Mouse (Mus musculus) heart, embryonic 11.5 days (tissue): Measurements from ENCODE around the gene Npb. TPM values are rescaled to one million over a fixed set of nuclear protein-coding genes. Genes with fewer than 3 reads are reported as not detected.

Source experiments
- ATAC-seq: fragments of 200-750 bp; cut with Nextera tagmentation; replicated peaks from 2 replicates; pipeline ENCODE4 v1.8.0; 2017; ENCODE audit warnings: moderate library complexity; ENCODE audit not compliant: insufficient number of reproducible peaks, low FRiP score, low TSS enrichment
- H3K27ac ChIP-seq: fragments of 300-500 bp; sonication (generic); 2 replicates; pipeline ENCODE4 v1.5.1; 2014; ENCODE audit warnings: mild to moderate bottlenecking, low read depth, low read length
- H3K27me3 ChIP-seq: fragments of 300-500 bp; sonication (generic); 2 replicates; pipeline ENCODE4 v1.6.1; 2014; ENCODE audit warnings: mild to moderate bottlenecking, low read length, mixed read lengths; ENCODE audit not compliant: control insufficient read depth, insufficient read depth
- H3K36me3 ChIP-seq: fragments of 300-500 bp; sonication (generic); 2 replicates; pipeline ENCODE4 v1.6.1; 2014; ENCODE audit warnings: mild to moderate bottlenecking, low read length, moderate library complexity, mixed read lengths; ENCODE audit not compliant: control insufficient read depth, insufficient read depth
- H3K4me1 ChIP-seq: fragments of 300-500 bp; sonication (generic); 2 replicates; pipeline ENCODE4 v1.6.1; 2014; ENCODE audit warnings: low read length; ENCODE audit not compliant: control insufficient read depth, insufficient read depth
- H3K4me2 ChIP-seq: fragments of 300-500 bp; sonication (generic); 2 replicates; pipeline ENCODE4 v1.6.1; 2014; ENCODE audit warnings: mild to moderate bottlenecking, moderate library complexity
- H3K4me3 ChIP-seq: fragments of 300-500 bp; sonication (generic); 2 replicates; pipeline ENCODE4 v1.5.1; 2014; ENCODE audit warnings: low read depth, low read length
- H3K9ac ChIP-seq: fragments of 300-500 bp; sonication (generic); 2 replicates; pipeline ENCODE4 v1.6.1; 2014; ENCODE audit warnings: mild to moderate bottlenecking, low read depth, low read length, moderate library complexity
- H3K9me3 ChIP-seq: fragments of 300-500 bp; sonication (generic); replicated peaks from 2 replicates; pipeline ENCODE4 v1.6.1; 2016; ENCODE audit warnings: low read length; ENCODE audit not compliant: control insufficient read depth
- WGBS: fragments of 180-500 bp; shearing (Covaris S2); extraction: QIAGEN DNeasy Blood & Tissue Kit; methylation state at CpG from one replicate; pipeline ENCODE4 v1.1.7; 2014; ENCODE audit not compliant: insufficient replicate concordance; 5-methylcytosine and 5-hydroxymethylcytosine counted together
- polyA plus RNA-seq: library from polyadenylated mRNA; unstranded; fragments of >200 nt; fragmentation: Nextera tagmentation; extraction: Ambion mirVana; gene quantifications from 2 replicates; pipeline ENCODE4 v1.2.1, GENCODE M21; 2014

Npb gene
- polyA plus RNA-seq, 1 experiment from 2014 or later: 8.8 TPM

GRCm38 (mm10) chr11:120630881-120631725, 22.8 kb downstream of the Npb start:
- H3K36me3 ChIP-seq: peaks cover 9% of the 10 kb centered on the region; the same call in 1 of the 2 replicates
- peak overlapping the region; percentile 91 for H3K4me2 ChIP-seq
- 28% methylated on average over 7 of the region's 7 CpGs for WGBS
- no peak for ATAC-seq
- H3K4me1 ChIP-seq: peaks cover 36% of the 10 kb centered on the region
- H3K27ac ChIP-seq: peak overlapping the region; percentile 83
- H3K9me3 ChIP-seq: no peaks in the 10 kb centered on the region
- no peaks in the 10 kb centered on the region for H3K27me3 ChIP-seq
- H3K9ac ChIP-seq: peak overlapping the region; percentile 69
- peak overlapping the region; percentile 92 for H3K4me3 ChIP-seq

- H3K9ac ChIP-seq: peak overlapping the region; percentile 90
- no peak for ATAC-seq
- WGBS: 64% methylated on average over 4 of the region's 4 CpGs
- H3K4me1 ChIP-seq: peaks cover 36% of the 10 kb centered on the region
- peaks cover 9% of the 10 kb centered on the region; the same call in 1 of the 2 replicates for H3K36me3 ChIP-seq
- peak overlapping the region; percentile 92 for H3K4me3 ChIP-seq
- H3K27ac ChIP-seq: peak overlapping the region; percentile 94
- H3K27me3 ChIP-seq: no peaks in the 10 kb centered on the region
- no peaks in the 10 kb centered on the region for H3K9me3 ChIP-seq
- peak overlapping the region; percentile 91 for H3K4me2 ChIP-seq
Measured at GRCm38 (mm10) chr11:120631726-120632448, 23.6 kb downstream of the Npb start.

GRCm38 (mm10) chr11:120632559-120633519, 24.6 kb downstream of the Npb start:
- Histone ChIP-seq H3K36me3 (peaks cover 9% of the 10 kb centered on the region; the same call in 1 of the 2 replicates), H3K9ac (peak overlapping the region; percentile 90), H3K4me1 (peaks cover 36% of the 10 kb centered on the region), H3K9me3 (no peaks in the 10 kb centered on the region), H3K27ac (peak overlapping the region; percentile 94), H3K4me3 (peak overlapping the region; percentile 92), H3K27me3 (no peaks in the 10 kb centered on the region), H3K4me2 (peak overlapping the region; percentile 91)
- peak; percentile 81 for ATAC-seq
- WGBS: under 1% methylated on average over 90 of the region's 116 CpGs

- WGBS: 9% methylated on average over 58 of the region's 58 CpGs
- H3K9me3 ChIP-seq: no peaks in the 10 kb centered on the region
- peak within 1 kb of the TSS; percentile 91 for H3K4me2 ChIP-seq
- H3K9ac ChIP-seq: peak within 1 kb of the TSS; percentile 90
- no peaks in the 10 kb centered on the region for H3K27me3 ChIP-seq
- peak within 1 kb of the TSS; percentile 94 for H3K27ac ChIP-seq
- H3K36me3 ChIP-seq: peaks cover 7% of the 10 kb centered on the region; the same call in 1 of the 2 replicates
- peaks cover 36% of the 10 kb centered on the region for H3K4me1 ChIP-seq
- peak within 1 kb of the TSS; percentile 92 for H3K4me3 ChIP-seq
- ATAC-seq: peak; percentile 85
Measured at GRCm38 (mm10) chr11:120633520-120634343, 25.5 kb downstream of the Npb start, which contains the start of gene Mafg. Gene Mafg, minus strand, starts transcription at chr11:120633600.

- no peak overlapping the region for H3K27ac ChIP-seq
- 79% methylated on average over 5 of the region's 5 CpGs for WGBS
- H3K4me1 ChIP-seq: peaks cover 28% of the 10 kb centered on the region
- no peak overlapping the region for H3K4me2 ChIP-seq
- no peaks in the 10 kb centered on the region for H3K27me3 ChIP-seq
- H3K4me3 ChIP-seq: no peak overlapping the region
- H3K9ac ChIP-seq: no peak overlapping the region
- H3K36me3 ChIP-seq: no peaks in the 10 kb centered on the region
- no peaks in the 10 kb centered on the region for H3K9me3 ChIP-seq
- ATAC-seq: no peak
Measured at GRCm38 (mm10) chr11:120634810-120635209, 26.5 kb downstream of the Npb start.

GRCm38 (mm10) chr11:120641255-120641654, 33.0 kb downstream of the Npb start:
- Histone ChIP-seq H3K4me3 (no peak overlapping the region), H3K27me3 (peaks cover 9% of the 10 kb centered on the region; the same call in 1 of the 2 replicates), H3K4me1 (peaks cover 12% of the 10 kb centered on the region; the same call in 1 of the 2 replicates), H3K36me3 (no peaks in the 10 kb centered on the region), H3K4me2 (no peak overlapping the region), H3K27ac (no peak overlapping the region), H3K9me3 (no peaks in the 10 kb centered on the region), H3K9ac (no peak overlapping the region)
- ATAC-seq: no peak
- 51% methylated on average over 9 of the region's 9 CpGs for WGBS

GRCm38 (mm10) chr11:120641869-120642268, 33.6 kb downstream of the Npb start:
- no peak for ATAC-seq
- no peak overlapping the region for H3K9ac ChIP-seq
- H3K4me1 ChIP-seq: peaks cover 13% of the 10 kb centered on the region; the same call in 1 of the 2 replicates
- WGBS: 84% methylated on average over 8 of the region's 8 CpGs
- no peak overlapping the region for H3K4me2 ChIP-seq
- H3K4me3 ChIP-seq: no peak overlapping the region
- H3K27ac ChIP-seq: no peak overlapping the region
- peaks cover 9% of the 10 kb centered on the region; the same call in 1 of the 2 replicates for H3K27me3 ChIP-seq
- no peaks in the 10 kb centered on the region for H3K36me3 ChIP-seq
- no peaks in the 10 kb centered on the region for H3K9me3 ChIP-seq
